Mouse (Mus musculus): ENCODE data around the gene Rpn1.
"Not testable (repeated sequence)": the region's sequence is repeated elsewhere in the genome, so short reads cannot be mapped to it uniquely, and the experiment has no call there.

Gene Rpn1

GRCm38 (mm10) chr6:88123150-88123857 lies 39.0 kb downstream of the Rpn1 start:
- peak; percentile 59 for DNase-seq

GRCm38 (mm10) chr6:88123858-88124261 lies 39.6 kb downstream of the Rpn1 start:
- peak; percentile 73 for DNase-seq

- no peak for DNase-seq
Observed at GRCm38 (mm10) chr6:88124551-88124950, 40.3 kb downstream of the Rpn1 start.

GRCm38 (mm10) chr6:88125815-88126214 lies 41.5 kb downstream of the Rpn1 start:
- not testable (repeated sequence) for DNase-seq

- no peak for DNase-seq
Observed at GRCm38 (mm10) chr6:88131521-88131920, 47.2 kb downstream of the Rpn1 start.

- DNase-seq = no peak
Observed at GRCm38 (mm10) chr6:88132051-88132450, 47.8 kb downstream of the Rpn1 start.

- DNase-seq = no peak
Observed at GRCm38 (mm10) chr6:88133061-88133460, 48.8 kb downstream of the Rpn1 start.

GRCm38 (mm10) chr6:88133878-88134277 lies 49.6 kb downstream of the Rpn1 start:
- DNase-seq = no peak

GRCm38 (mm10) chr6:88136201-88136631 lies 51.9 kb downstream of the Rpn1 start:
- DNase-seq = no peak

- no peak for DNase-seq
Observed at GRCm38 (mm10) chr6:88138485-88138884, 54.2 kb downstream of the Rpn1 start.

GRCm38 (mm10) chr6:88140264-88140663 lies 56.0 kb downstream of the Rpn1 start:
- no peak for DNase-seq

GRCm38 (mm10) chr6:88145793-88146192 lies 61.5 kb downstream of the Rpn1 start:
- DNase-seq = no peak

GRCm38 (mm10) chr6:88146576-88146975 lies 62.3 kb downstream of the Rpn1 start:
- no peak for DNase-seq

GRCm38 (mm10) chr6:88147411-88148003 lies 63.2 kb downstream of the Rpn1 start:
- DNase-seq = no peak

GRCm38 (mm10) chr6:88151335-88151734 lies 67.1 kb downstream of the Rpn1 start:
- peak; percentile 23 for DNase-seq

- DNase-seq = peak; percentile 26
Observed at GRCm38 (mm10) chr6:88152127-88152705, 67.9 kb downstream of the Rpn1 start.

GRCm38 (mm10) chr6:88152979-88153378 lies 68.7 kb downstream of the Rpn1 start:
- DNase-seq = no peak

Measured in liver (tissue).